Mouse (Mus musculus): ENCODE data around the gene 4921524J17Rik. TPM values are rescaled to one million over a fixed set of nuclear protein-coding genes. Genes with fewer than 3 reads are reported as not detected.

The 4921524J17Rik gene
- total RNA-seq, 1 experiment from 2014 or later, result 28.9 TPM

DNA sequence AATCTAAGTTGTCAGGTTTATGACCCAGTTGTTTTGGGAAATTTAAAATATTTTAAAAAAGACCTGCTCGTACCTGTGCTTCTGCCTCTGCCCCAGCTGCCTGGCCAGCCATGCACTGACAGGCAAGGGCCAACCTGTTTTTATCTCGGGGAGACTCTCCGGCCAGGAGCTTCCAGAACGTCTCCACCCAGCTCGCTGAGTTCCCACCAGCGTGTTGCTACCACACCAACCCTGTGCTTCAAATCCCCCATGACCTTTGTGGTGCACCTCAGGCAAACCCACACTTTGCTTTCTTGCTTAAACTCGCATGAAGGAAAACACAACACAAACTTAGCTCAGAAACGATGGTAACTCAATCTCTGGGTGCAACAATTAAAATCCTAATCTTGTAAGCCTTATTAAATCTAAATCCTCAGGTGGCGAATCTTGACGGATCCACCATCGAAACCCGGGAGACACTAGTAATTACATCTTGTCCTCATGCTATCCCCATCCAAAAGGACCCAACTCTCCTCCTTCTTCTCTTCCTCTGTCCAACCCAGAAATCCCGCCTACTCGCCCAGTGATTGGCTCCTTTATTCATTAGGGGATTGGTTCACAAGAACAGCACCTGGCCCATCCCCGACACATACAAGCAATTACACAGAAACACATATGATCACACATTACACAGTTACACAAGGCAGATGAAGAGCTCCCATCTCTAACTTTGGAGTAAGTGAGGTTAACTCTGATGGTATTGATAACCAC lies 13.5 kb upstream of the 4921524J17Rik start:
- ATAC-seq (ENCODE audit: extremely low read depth, insufficient number of reproducible peaks, low FRiP score, poor library complexity, severe bottlenecking), result no peak

GRCm38 (mm10) chr8:85444092-85444491 lies 11.5 kb upstream of the 4921524J17Rik start:
- no peak for ATAC-seq (ENCODE audit: extremely low read depth, insufficient number of reproducible peaks, low FRiP score, poor library complexity, severe bottlenecking)

DNA sequence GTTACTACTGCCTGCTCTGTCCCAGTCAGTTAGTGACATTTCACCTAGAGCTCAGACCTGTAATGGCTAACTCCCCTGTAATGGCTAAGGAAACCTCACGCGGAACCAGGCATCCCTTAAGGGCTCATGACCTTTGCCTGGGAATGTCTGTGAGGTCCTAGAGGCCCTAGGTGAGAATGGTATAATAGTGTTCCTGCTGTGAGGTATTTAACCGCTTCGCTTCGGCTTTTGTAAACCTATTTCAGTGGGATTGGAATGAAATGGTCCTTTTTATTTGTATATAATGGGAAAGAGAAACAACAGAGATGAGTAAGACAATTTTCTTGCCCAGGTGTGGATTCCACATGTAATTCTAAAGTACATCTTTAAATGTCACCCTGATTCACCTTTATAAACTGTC lies 8.9 kb upstream of the 4921524J17Rik start:
- no peak for ATAC-seq (ENCODE audit: extremely low read depth, insufficient number of reproducible peaks, low FRiP score, poor library complexity, severe bottlenecking)

GRCm38 (mm10) chr8:85435736-85436135 lies 3.1 kb upstream of the 4921524J17Rik start:
- no peak for ATAC-seq (ENCODE audit: extremely low read depth, insufficient number of reproducible peaks, low FRiP score, poor library complexity, severe bottlenecking)

DNA sequence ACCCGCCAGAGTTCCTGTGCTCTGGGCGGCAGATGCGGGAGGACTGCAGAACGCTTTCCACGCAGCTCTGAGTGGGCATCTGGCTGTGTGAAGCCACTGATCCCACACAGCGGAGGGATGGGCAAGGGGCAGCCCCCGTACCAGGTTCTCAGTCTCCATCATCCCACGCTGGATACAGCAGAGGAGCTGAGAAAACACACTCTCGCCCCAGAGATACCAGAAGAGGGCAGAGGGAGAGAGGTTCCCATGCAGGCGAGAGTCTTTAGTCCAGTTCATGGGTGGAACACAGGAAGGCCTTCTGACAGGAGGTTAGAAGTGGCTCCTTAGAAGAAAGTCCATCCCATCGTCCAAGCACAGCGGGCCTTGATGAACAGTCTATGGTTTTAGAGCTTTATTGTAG lies 2.2 kb upstream of the 4921524J17Rik start:
- ATAC-seq (ENCODE audit: extremely low read depth, insufficient number of reproducible peaks, low FRiP score, poor library complexity, severe bottlenecking), result no peak

DNA sequence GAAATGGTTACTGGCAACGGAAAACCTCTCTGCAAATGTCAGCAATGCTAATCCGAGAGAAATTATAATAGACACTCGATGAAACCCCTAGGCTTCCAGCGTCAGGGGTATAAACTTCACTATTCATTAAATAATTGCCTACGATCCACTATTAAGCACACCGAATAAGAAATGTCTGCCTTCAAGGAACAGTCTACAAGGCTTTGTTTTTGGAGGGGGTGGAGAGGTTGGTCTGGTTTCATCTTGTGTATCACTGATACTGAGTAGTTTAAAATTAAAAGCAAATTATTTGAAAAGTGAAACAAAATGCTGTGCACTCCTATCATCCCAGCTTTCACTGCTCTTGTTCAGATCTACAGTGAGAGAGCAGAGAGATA lies 372 bp upstream of the 4921524J17Rik start:
- no peak for ATAC-seq (ENCODE audit: extremely low read depth, insufficient number of reproducible peaks, low FRiP score, poor library complexity, severe bottlenecking)

DNA sequence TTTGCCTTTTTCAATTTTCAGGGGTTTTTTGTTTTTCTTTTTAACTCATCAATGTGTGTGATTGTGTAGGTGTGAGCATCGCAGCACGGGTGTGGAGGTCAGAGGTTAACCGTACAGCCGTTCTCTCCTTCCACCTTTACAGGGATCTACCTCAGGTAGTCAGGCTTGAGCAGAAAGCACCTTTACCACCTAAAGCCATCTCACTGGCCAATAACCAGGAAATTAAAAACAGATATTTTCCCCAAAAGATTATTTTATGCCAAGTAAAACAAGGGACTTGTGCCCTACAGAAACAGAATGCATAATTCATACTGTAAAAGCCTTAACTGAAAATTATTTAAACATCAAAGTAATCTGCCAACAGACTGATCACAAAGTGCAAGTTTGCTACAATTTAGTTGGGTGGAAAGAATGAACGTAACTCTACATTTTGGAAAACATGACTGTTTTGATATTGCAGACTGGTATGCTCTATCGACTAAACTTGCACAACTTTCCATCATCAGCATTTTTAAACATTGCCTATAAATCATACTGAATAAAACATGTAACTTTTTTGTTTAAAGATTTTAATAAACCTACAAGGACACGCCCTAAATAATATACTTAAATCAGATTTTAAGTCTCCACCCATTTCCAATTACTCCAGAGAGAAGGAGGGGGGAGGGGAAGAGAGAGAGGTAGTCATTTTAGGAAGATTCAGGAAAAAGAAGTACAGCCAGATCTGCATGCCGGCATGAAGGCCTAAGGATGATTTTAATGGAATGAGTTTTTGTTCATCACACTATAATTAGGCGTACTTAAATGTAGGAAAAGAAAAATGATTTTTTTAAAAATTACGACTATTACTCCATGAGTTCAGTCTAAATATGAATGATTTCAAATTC lies 1.1 kb downstream of the 4921524J17Rik start:
- no peak for ATAC-seq (ENCODE audit: extremely low read depth, insufficient number of reproducible peaks, low FRiP score, poor library complexity, severe bottlenecking)

GRCm38 (mm10) chr8:85430801-85431200 lies 1.8 kb downstream of the 4921524J17Rik start:
- no peak for ATAC-seq (ENCODE audit: extremely low read depth, insufficient number of reproducible peaks, low FRiP score, poor library complexity, severe bottlenecking)

- no peak for ATAC-seq (ENCODE audit: extremely low read depth, insufficient number of reproducible peaks, low FRiP score, poor library complexity, severe bottlenecking)
Observed at GRCm38 (mm10) chr8:85429219-85429618, 3.4 kb downstream of the 4921524J17Rik start.

DNA sequence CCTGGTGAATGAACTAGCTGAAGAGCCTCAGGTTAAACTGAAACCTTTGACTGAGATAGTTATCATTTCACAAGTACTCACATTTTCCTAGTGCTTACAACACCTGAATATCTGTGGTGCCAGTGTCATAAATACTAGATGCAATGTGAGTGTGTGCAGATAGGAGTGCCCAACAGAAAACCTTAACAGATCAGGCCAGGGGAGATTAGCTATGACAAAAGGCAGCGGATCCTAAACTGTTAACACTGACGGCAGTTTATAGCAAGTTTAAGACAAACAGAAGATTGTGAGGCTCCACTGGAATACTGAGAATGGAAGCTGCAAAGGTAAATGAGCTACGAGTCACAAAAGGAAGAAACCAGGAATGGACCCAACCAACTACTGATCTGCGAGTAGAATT lies 5.6 kb downstream of the 4921524J17Rik start:
- ATAC-seq (ENCODE audit: extremely low read depth, insufficient number of reproducible peaks, low FRiP score, poor library complexity, severe bottlenecking), result no peak

DNA sequence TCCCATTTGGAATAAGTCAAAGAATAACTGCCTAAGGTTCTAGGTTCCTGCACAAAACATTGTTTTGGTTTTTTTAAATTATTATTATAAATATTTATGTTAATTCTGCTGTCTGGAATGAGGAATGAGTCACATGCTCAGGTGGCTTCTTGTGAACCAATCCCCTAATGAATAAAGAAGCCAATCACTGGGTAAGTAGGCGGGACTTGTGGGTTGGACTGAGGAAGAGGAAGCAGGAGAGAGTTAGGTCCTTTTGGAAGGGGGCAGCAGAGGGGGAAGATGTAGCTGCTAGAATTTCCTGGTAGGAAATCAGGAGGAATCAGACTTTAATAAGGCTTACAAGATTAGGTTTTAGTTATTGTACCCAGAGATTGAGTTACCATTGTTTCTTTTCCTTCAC lies 11.3 kb downstream of the 4921524J17Rik start:
- no peak for ATAC-seq (ENCODE audit: extremely low read depth, insufficient number of reproducible peaks, low FRiP score, poor library complexity, severe bottlenecking)

- no peak for ATAC-seq (ENCODE audit: extremely low read depth, insufficient number of reproducible peaks, low FRiP score, poor library complexity, severe bottlenecking)
Observed at GRCm38 (mm10) chr8:85408526-85408925, 24.1 kb downstream of the 4921524J17Rik start.

DNA sequence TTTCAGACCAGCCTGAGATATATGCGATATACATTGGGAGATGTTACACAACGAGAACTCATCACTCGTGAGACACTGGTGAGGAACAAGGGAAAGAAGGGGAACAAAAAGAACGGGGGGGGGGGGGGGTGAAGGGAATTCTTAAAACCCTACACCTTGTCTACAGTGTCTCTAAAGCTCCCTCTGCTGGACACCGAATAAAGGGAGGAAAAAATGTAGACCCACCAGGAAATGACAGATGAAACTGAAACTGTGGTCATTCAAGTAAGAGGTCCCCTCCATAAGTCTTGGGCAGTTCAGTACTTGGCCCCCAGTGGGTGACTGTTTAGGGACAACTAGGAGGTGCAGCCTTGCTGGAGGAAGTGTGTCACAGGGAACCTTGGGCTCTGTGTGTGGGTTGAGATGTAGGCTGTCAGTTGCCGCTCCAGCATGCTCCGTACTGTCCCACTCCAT lies 24.6 kb downstream of the 4921524J17Rik start:
- peak; percentile 19; the same call in 1 of the 2 replicates for ATAC-seq (ENCODE audit: extremely low read depth, insufficient number of reproducible peaks, low FRiP score, poor library complexity, severe bottlenecking)

- ATAC-seq (ENCODE audit: extremely low read depth, insufficient number of reproducible peaks, low FRiP score, poor library complexity, severe bottlenecking), result no peak
Observed at GRCm38 (mm10) chr8:85405961-85406360, 26.7 kb downstream of the 4921524J17Rik start.

- no peak for ATAC-seq (ENCODE audit: extremely low read depth, insufficient number of reproducible peaks, low FRiP score, poor library complexity, severe bottlenecking)
Observed at GRCm38 (mm10) chr8:85405418-85405817, 27.2 kb downstream of the 4921524J17Rik start.

- no peak for ATAC-seq (ENCODE audit: extremely low read depth, insufficient number of reproducible peaks, low FRiP score, poor library complexity, severe bottlenecking)
Observed at GRCm38 (mm10) chr8:85398548-85398947, 34.1 kb downstream of the 4921524J17Rik start.

- ATAC-seq (ENCODE audit: extremely low read depth, insufficient number of reproducible peaks, low FRiP score, poor library complexity, severe bottlenecking), result peak; percentile 26; the same call in 1 of the 2 replicates
Observed at GRCm38 (mm10) chr8:85397508-85397907, 35.1 kb downstream of the 4921524J17Rik start.

GRCm38 (mm10) chr8:85396432-85397079 lies 36.1 kb downstream of the 4921524J17Rik start:
- ATAC-seq (ENCODE audit: extremely low read depth, insufficient number of reproducible peaks, low FRiP score, poor library complexity, severe bottlenecking), result no peak

- no peak for ATAC-seq (ENCODE audit: extremely low read depth, insufficient number of reproducible peaks, low FRiP score, poor library complexity, severe bottlenecking)
Observed at GRCm38 (mm10) chr8:85395681-85396431, 36.8 kb downstream of the 4921524J17Rik start.
